Mouse (Mus musculus): ENCODE data around the gene Patl2. TPM values are rescaled to one million over a fixed set of nuclear protein-coding genes. Genes with fewer than 3 reads are reported as not detected.

Gene Patl2
- total RNA-seq, 2 experiments from 2014 or later, result not detected

Other genes starting within 250 kb of the Patl2 start
- gene Ctdspl2, start 230.2 kb downstream of the Patl2 start, total RNA-seq (2021), result 1 to 10 TPM; 7.2 to 7.6 TPM
- under 1 TPM in 1 of 2 experiments, not detected in 1; 0.15 TPM for gene Mageb3, start 230.1 kb downstream of the Patl2 start, total RNA-seq (2021)
- gene Eif3j1, start 157.6 kb downstream of the Patl2 start, total RNA-seq (2021), result 10 to 100 TPM; 24.1 to 24.8 TPM
- 1 to 10 TPM; 5.0 to 5.6 TPM for gene Spg11, start 67.8 kb downstream of the Patl2 start, total RNA-seq (2021)
- gene B2m, start 38.5 kb downstream of the Patl2 start, total RNA-seq (2021), result 100 to 1,000 TPM in 1 of 2 experiments, 10 to 100 TPM in 1; 61.7 to 111 TPM
- gene Trim69, start 25.5 kb downstream of the Patl2 start, total RNA-seq (2021), result not detected
- not detected for gene Terb2, start 83 bp upstream of the Patl2 start, total RNA-seq (2021)
- gene Sord, start 48.6 kb upstream of the Patl2 start, total RNA-seq (2021), result 10 to 100 TPM; 37.8 to 39.9 TPM
- gene Duox2, start 112.3 kb upstream of the Patl2 start, total RNA-seq (2021), result under 1 TPM; 0.08 to 0.16 TPM
- not detected for gene Duoxa2, start 112.7 kb upstream of the Patl2 start, total RNA-seq (2021)
- 1 to 10 TPM in 1 of 2 experiments, under 1 TPM in 1; 0.95 to 1.1 TPM for gene Duoxa1, start 127.5 kb upstream of the Patl2 start, total RNA-seq (2021)
- gene Duox1, start 129.5 kb upstream of the Patl2 start, total RNA-seq (2021), result under 1 TPM; 0.46 to 0.72 TPM
- gene Shf, start 183.0 kb upstream of the Patl2 start, total RNA-seq (2021), result 1 to 10 TPM; 2.0 to 2.7 TPM
- gene Slc28a2, start 240.3 kb upstream of the Patl2 start, total RNA-seq (2021), result 1 to 10 TPM; 4.8 to 5.6 TPM

Data from gastrocnemius, postnatal 25 days (tissue).